Mouse (Mus musculus): ENCODE measurements around the gene Babam2. TPM values are rescaled to one million over a fixed set of nuclear protein-coding genes. Genes with fewer than 3 reads are reported as not detected.

Babam2 gene
- polyA plus RNA-seq, 2 experiments: 15.3 to 21.2 TPM

- H3K27me3 ChIP-seq (ENCODE audit: control insufficient read depth, insufficient read depth, low read length): no peaks in the 10 kb centered on the region
- H3K9me3 ChIP-seq (ENCODE audit: control insufficient read depth, low read length): no peaks in the 10 kb centered on the region
Measured at GRCm38 (mm10) chr5:31931637-31932036, 234.2 kb downstream of the Babam2 start.

GRCm38 (mm10) chr5:31933296-31933695 is 235.8 kb downstream of the Babam2 start:
- Histone ChIP-seq H3K27ac (no peak overlapping the region), H3K4me2 (ENCODE audit: low read depth) (no peak overlapping the region), H3K9ac (replicated peaks) (no peak overlapping the region), H3K9me3 (ENCODE audit: control insufficient read depth, low read length) (no peaks in the 10 kb centered on the region), H3K4me1 (replicated peaks; ENCODE audit: control insufficient read depth in 2 of 2, insufficient read depth in 2 of 2, low read length in 1 of 2) (no peaks in the 10 kb centered on the region), H3K4me3 (ENCODE audit: insufficient read depth in 1 of 2, low read depth in 2 of 2, low read length in 2 of 2) (no peak overlapping the region), H3K36me3 (replicated peaks; ENCODE audit: control insufficient read depth, insufficient read depth, low read depth) (no peaks in the 10 kb centered on the region), H3K27me3 (ENCODE audit: control insufficient read depth, insufficient read depth, low read length) (no peaks in the 10 kb centered on the region)
- TF ChIP-seq EP300 (IDR thresholded peaks at IDR 0.05; ENCODE audit: low read depth) (no peak), CTCF (IDR thresholded peaks at IDR 0.05; ENCODE audit: low read depth) (no peak)
- 70% methylated on average over 6 of the region's 6 CpGs for WGBS (ENCODE audit: insufficient replicate concordance)
- DNase-seq (ENCODE audit: low read depth in 3 of 3, low spot score in 3 of 3): no peak
- ATAC-seq (ENCODE audit: insufficient read depth): no peak

More at GRCm38 (mm10) chr5:31931637-31932036, 234.2 kb downstream of the Babam2 start:
- no peak for TF ChIP-seq EP300 (IDR thresholded peaks at IDR 0.05; ENCODE audit: low read depth)
- no peak for TF ChIP-seq CTCF (IDR thresholded peaks at IDR 0.05; ENCODE audit: low read depth)
- H3K36me3 ChIP-seq (replicated peaks; ENCODE audit: control insufficient read depth, insufficient read depth, low read depth): no peaks in the 10 kb centered on the region
- no peak overlapping the region for H3K4me2 ChIP-seq (ENCODE audit: low read depth)
- DNase-seq (ENCODE audit: low read depth in 3 of 3, low spot score in 3 of 3) (no peak), ATAC-seq (ENCODE audit: insufficient read depth) (no peak)
- no peak overlapping the region for H3K27ac ChIP-seq
- H3K9ac ChIP-seq (replicated peaks): no peak overlapping the region
- no peak overlapping the region for H3K4me3 ChIP-seq (ENCODE audit: insufficient read depth in 1 of 2, low read depth in 2 of 2, low read length in 2 of 2)
- no peaks in the 10 kb centered on the region for H3K4me1 ChIP-seq (replicated peaks; ENCODE audit: control insufficient read depth in 2 of 2, insufficient read depth in 2 of 2, low read length in 1 of 2)
- WGBS (ENCODE audit: insufficient replicate concordance): 62% methylated on average over 1 of the region's 1 CpGs

GRCm38 (mm10) chr5:31934397-31934796 is 236.9 kb downstream of the Babam2 start:
- H3K27me3 ChIP-seq (ENCODE audit: control insufficient read depth, insufficient read depth, low read length): no peaks in the 10 kb centered on the region
- no peak for DNase-seq (ENCODE audit: low read depth in 3 of 3, low spot score in 3 of 3)
- 38% methylated on average over 3 of the region's 3 CpGs for WGBS (ENCODE audit: insufficient replicate concordance)
- no peaks in the 10 kb centered on the region for H3K36me3 ChIP-seq (replicated peaks; ENCODE audit: control insufficient read depth, insufficient read depth, low read depth)
- no peak overlapping the region for H3K4me3 ChIP-seq (ENCODE audit: insufficient read depth in 1 of 2, low read depth in 2 of 2, low read length in 2 of 2)
- H3K9ac ChIP-seq (replicated peaks): no peak overlapping the region
- no peak for ATAC-seq (ENCODE audit: insufficient read depth)
- no peak overlapping the region for H3K4me2 ChIP-seq (ENCODE audit: low read depth)
- H3K4me1 ChIP-seq (replicated peaks; ENCODE audit: control insufficient read depth in 2 of 2, insufficient read depth in 2 of 2, low read length in 1 of 2): no peaks in the 10 kb centered on the region
- H3K27ac ChIP-seq: no peak overlapping the region
- no peaks in the 10 kb centered on the region for H3K9me3 ChIP-seq (ENCODE audit: control insufficient read depth, low read length)
- TF ChIP-seq EP300 (IDR thresholded peaks at IDR 0.05; ENCODE audit: low read depth) (no peak), CTCF (IDR thresholded peaks at IDR 0.05; ENCODE audit: low read depth) (no peak)

- DNase-seq (ENCODE audit: low read depth in 3 of 3, low spot score in 3 of 3): no peak
- Histone ChIP-seq H3K36me3 (replicated peaks; ENCODE audit: control insufficient read depth, insufficient read depth, low read depth) (no peaks in the 10 kb centered on the region), H3K4me3 (ENCODE audit: insufficient read depth in 1 of 2, low read depth in 2 of 2, low read length in 2 of 2) (no peak overlapping the region), H3K27me3 (ENCODE audit: control insufficient read depth, insufficient read depth, low read length) (no peaks in the 10 kb centered on the region), H3K4me1 (replicated peaks; ENCODE audit: control insufficient read depth in 2 of 2, insufficient read depth in 2 of 2, low read length in 1 of 2) (no peaks in the 10 kb centered on the region), H3K9me3 (ENCODE audit: control insufficient read depth, low read length) (no peaks in the 10 kb centered on the region), H3K9ac (replicated peaks) (no peak overlapping the region), H3K27ac (no peak overlapping the region), H3K4me2 (ENCODE audit: low read depth) (no peak overlapping the region)
- no peak for ATAC-seq (ENCODE audit: insufficient read depth)
- WGBS (ENCODE audit: insufficient replicate concordance): 59% methylated on average over 3 of the region's 3 CpGs
- TF ChIP-seq EP300 (IDR thresholded peaks at IDR 0.05; ENCODE audit: low read depth): no peak
- no peak for TF ChIP-seq CTCF (IDR thresholded peaks at IDR 0.05; ENCODE audit: low read depth)
Measured at GRCm38 (mm10) chr5:31935936-31936335, 238.5 kb downstream of the Babam2 start.

GRCm38 (mm10) chr5:31936523-31936922 is 239.0 kb downstream of the Babam2 start:
- no peak for ATAC-seq (ENCODE audit: insufficient read depth)
- no peaks in the 10 kb centered on the region for H3K27me3 ChIP-seq (ENCODE audit: control insufficient read depth, insufficient read depth, low read length)
- H3K36me3 ChIP-seq (replicated peaks; ENCODE audit: control insufficient read depth, insufficient read depth, low read depth): no peaks in the 10 kb centered on the region
- no peak overlapping the region for H3K4me2 ChIP-seq (ENCODE audit: low read depth)
- H3K27ac ChIP-seq: no peak overlapping the region
- no peak for DNase-seq (ENCODE audit: low read depth in 3 of 3, low spot score in 3 of 3)
- H3K4me1 ChIP-seq (replicated peaks; ENCODE audit: control insufficient read depth in 2 of 2, insufficient read depth in 2 of 2, low read length in 1 of 2): no peaks in the 10 kb centered on the region
- no peak overlapping the region for H3K4me3 ChIP-seq (ENCODE audit: insufficient read depth in 1 of 2, low read depth in 2 of 2, low read length in 2 of 2)
- H3K9me3 ChIP-seq (ENCODE audit: control insufficient read depth, low read length): no peaks in the 10 kb centered on the region
- no peak overlapping the region for H3K9ac ChIP-seq (replicated peaks)
- WGBS (ENCODE audit: insufficient replicate concordance): 47% methylated on average over 3 of the region's 3 CpGs
- TF ChIP-seq CTCF (IDR thresholded peaks at IDR 0.05; ENCODE audit: low read depth): no peak
- TF ChIP-seq EP300 (IDR thresholded peaks at IDR 0.05; ENCODE audit: low read depth): no peak
